Mouse (Mus musculus) cortical plate, adult 2 months (tissue): ENCODE measurements around the gene Commd1. TPM values are rescaled to one million over a fixed set of nuclear protein-coding genes. Genes with fewer than 3 reads are reported as not detected.

Source experiments
- H3K27ac ChIP-seq: fragments of 200-500 bp; 2 replicates; pipeline ENCODE4 v1.5.1; 2012; ENCODE audit warnings: low read length, control low read depth, inconsistent platforms; ENCODE audit not compliant: insufficient read depth
- H3K4me1 ChIP-seq: fragments of 200-500 bp; 2 replicates; pipeline ENCODE4 v1.6.1; 2011; ENCODE audit warnings: low read length; ENCODE audit not compliant: control insufficient read depth, insufficient read depth
- H3K4me3 ChIP-seq: fragments of 200-500 bp; 2 replicates; pipeline ENCODE4 v1.5.1; 2011; ENCODE audit warnings: mild to moderate bottlenecking, low read length, control low read depth; ENCODE audit not compliant: insufficient read depth
- CTCF ChIP-seq: fragments of 200-500 bp; IDR thresholded peaks from 2 replicates; pipeline ENCODE4 v1.5.1; 2011; ENCODE audit warnings: mild to moderate bottlenecking, control low read depth, low read length; ENCODE audit not compliant: insufficient read depth; ENCODE audit errors: extremely low read depth
- POLR2A ChIP-seq: fragments of 200-500 bp; IDR thresholded peaks from 2 replicates; pipeline ENCODE4 v1.6.1; 2011; ENCODE audit warnings: mild to moderate bottlenecking, low read length, control low read depth; ENCODE audit not compliant: insufficient read depth; ENCODE audit errors: extremely low read depth
- polyA plus RNA-seq: library from polyadenylated mRNA; depleted of rRNA; stranded (reverse); fragments of >200 nt; gene quantifications from 2 replicates; pipeline ENCODE4 v1.2.3, GENCODE M21; 2012

The Commd1 gene
- polyA plus RNA-seq, 1 experiment: 39.4 TPM

- no peaks in the 10 kb centered on the region; the same call in 1 of the 2 replicates for H3K4me1 ChIP-seq
- H3K4me3 ChIP-seq: no peak overlapping the region
- no peak for TF ChIP-seq POLR2A
- no peak for TF ChIP-seq CTCF
- H3K27ac ChIP-seq: no peak overlapping the region
Measured at GRCm38 (mm10) chr11:22936446-22937125, 45.6 kb downstream of the Commd1 start.

GRCm38 (mm10) chr11:22932167-22932566 is 50.0 kb downstream of the Commd1 start:
- Histone ChIP-seq H3K4me1 (no peaks in the 10 kb centered on the region; the same call in 1 of the 2 replicates), H3K4me3 (no peak overlapping the region), H3K27ac (no peak overlapping the region)
- no peak for TF ChIP-seq CTCF

GRCm38 (mm10) chr11:22931320-22931905 is 50.8 kb downstream of the Commd1 start:
- H3K4me3 ChIP-seq: no peak overlapping the region
- H3K4me1 ChIP-seq: no peaks in the 10 kb centered on the region; the same call in 1 of the 2 replicates
- TF ChIP-seq CTCF (no peak), POLR2A (no peak)
- no peak overlapping the region for H3K27ac ChIP-seq

- TF ChIP-seq POLR2A (no peak), CTCF (no peak)
- no peaks in the 10 kb centered on the region for H3K4me1 ChIP-seq
- no peak overlapping the region for H3K27ac ChIP-seq
Measured at GRCm38 (mm10) chr11:22930129-22930528, 52.1 kb downstream of the Commd1 start.

GRCm38 (mm10) chr11:22928586-22929169 is 53.5 kb downstream of the Commd1 start:
- Histone ChIP-seq H3K4me3 (no peak overlapping the region), H3K27ac (no peak overlapping the region), H3K4me1 (no peaks in the 10 kb centered on the region)
- TF ChIP-seq CTCF (no peak), POLR2A (no peak)

More at GRCm38 (mm10) chr11:22930129-22930528, 52.1 kb downstream of the Commd1 start:
- no peak overlapping the region for H3K4me3 ChIP-seq

GRCm38 (mm10) chr11:22923606-22924005 is 58.6 kb downstream of the Commd1 start:
- no peak for TF ChIP-seq CTCF
- no peak for TF ChIP-seq POLR2A
- no peak overlapping the region for H3K4me3 ChIP-seq
- H3K4me1 ChIP-seq: no peaks in the 10 kb centered on the region
- no peak overlapping the region for H3K27ac ChIP-seq

- no peak overlapping the region for H3K27ac ChIP-seq
- H3K4me1 ChIP-seq: no peaks in the 10 kb centered on the region
- H3K4me3 ChIP-seq: no peak overlapping the region
- TF ChIP-seq POLR2A (no peak), CTCF (no peak)
Measured at GRCm38 (mm10) chr11:22922546-22922945, 59.6 kb downstream of the Commd1 start.

- no peak overlapping the region for H3K27ac ChIP-seq
- H3K4me3 ChIP-seq: no peak overlapping the region
- no peaks in the 10 kb centered on the region for H3K4me1 ChIP-seq
- TF ChIP-seq POLR2A (no peak), CTCF (no peak)
Measured at GRCm38 (mm10) chr11:22919336-22919735, 62.8 kb downstream of the Commd1 start.

GRCm38 (mm10) chr11:22917786-22918185 is 64.4 kb downstream of the Commd1 start:
- TF ChIP-seq POLR2A: no peak
- TF ChIP-seq CTCF: no peak
- Histone ChIP-seq H3K4me3 (no peak overlapping the region), H3K4me1 (no peaks in the 10 kb centered on the region), H3K27ac (no peak overlapping the region)

GRCm38 (mm10) chr11:22913744-22914143 is 68.4 kb downstream of the Commd1 start:
- no peak for TF ChIP-seq CTCF
- TF ChIP-seq POLR2A: no peak
- Histone ChIP-seq H3K4me1 (no peaks in the 10 kb centered on the region), H3K27ac (no peak overlapping the region), H3K4me3 (no peak overlapping the region)
